Mouse (Mus musculus) liver, embryonic 14.5 days (tissue): ENCODE results near the gene Auts2. TPM values are rescaled to one million over a fixed set of nuclear protein-coding genes. Genes with fewer than 3 reads are reported as not detected.

Experiments used
- ATAC-seq: fragments of 200-750 bp; cut with Nextera tagmentation; 2 replicates; pipeline ENCODE4 v1.8.0; 2017; ENCODE audit warnings: moderate number of reproducible peaks, mild to moderate bottlenecking, moderate library complexity; ENCODE audit not compliant: insufficient read depth
- DNase-seq, 3 experiments: peaks; one replicate each; pipeline ENCODE4 v3.0.0-alpha.2; 2012 to 2013; ENCODE audit warnings: low read depth in 3 of 3, low spot score in 3 of 3
- H3K27ac ChIP-seq: fragments of 300-500 bp; sonication (generic); 2 replicates; pipeline ENCODE4 v1.5.1; 2014; ENCODE audit warnings: moderate library complexity, mild to moderate bottlenecking, control low read depth, inconsistent platforms
- H3K27me3 ChIP-seq: fragments of 300-500 bp; sonication (generic); 2 replicates; pipeline ENCODE4 v1.6.1; 2014; ENCODE audit warnings: mild to moderate bottlenecking, low read length, moderate library complexity; ENCODE audit not compliant: control insufficient read depth, insufficient read depth
- H3K36me3 ChIP-seq: fragments of 300-500 bp; sonication (generic); replicated peaks from 2 replicates; pipeline ENCODE4 v1.6.1; 2014; ENCODE audit warnings: low read depth; ENCODE audit not compliant: control insufficient read depth, insufficient read depth
- H3K4me1 ChIP-seq, 2 experiments: fragments of 200-500 bp in 1 of 2; fragments of 300-500 bp in 1 of 2; sonication (generic) in 1 of 2; replicated peaks; 2 replicates each; pipeline ENCODE4 v1.6.1; 2012 to 2014; ENCODE audit warnings: antibody characterized with exemption in 1 of 2, inconsistent platforms in 1 of 2, low read length in 1 of 2; ENCODE audit not compliant: control insufficient read depth in 2 of 2, insufficient read depth in 2 of 2
- H3K4me2 ChIP-seq: fragments of 300-500 bp; sonication (generic); 2 replicates; pipeline ENCODE4 v1.6.1; 2014; ENCODE audit warnings: low read depth, mild to moderate bottlenecking, control low read depth, moderate library complexity
- H3K4me3 ChIP-seq, 2 experiments: fragments of 200-500 bp in 1 of 2; fragments of 300-500 bp in 1 of 2; sonication (generic) in 1 of 2; 2 replicates each; pipeline ENCODE4 v1.5.1; 2012 to 2014; ENCODE audit warnings: low read depth in 2 of 2, low read length in 2 of 2, mild to moderate bottlenecking in 2 of 2, control low read depth in 1 of 2, inconsistent platforms in 1 of 2, moderate library complexity in 1 of 2; ENCODE audit not compliant: insufficient read depth in 1 of 2
- H3K9ac ChIP-seq: fragments of 300-500 bp; sonication (generic); replicated peaks from 2 replicates; pipeline ENCODE4 v1.6.1; 2014; ENCODE audit warnings: mild to moderate bottlenecking, control low read depth, moderate library complexity
- H3K9me3 ChIP-seq: fragments of 300-500 bp; sonication (generic); 2 replicates; pipeline ENCODE4 v1.6.1; 2016; ENCODE audit warnings: low read length, mixed read lengths; ENCODE audit not compliant: control insufficient read depth
- CTCF ChIP-seq: IDR thresholded peaks from 2 replicates; pipeline ENCODE4 v1.5.1; 2016; ENCODE audit warnings: antibody characterized with exemption, low read depth, control low read depth
- EP300 ChIP-seq: IDR thresholded peaks from 2 replicates; pipeline ENCODE4 v1.6.1; 2016; ENCODE audit warnings: antibody characterized with exemption, low read depth
- WGBS: fragments of 180-500 bp; shearing (Covaris S2); extraction: QIAGEN DNeasy Blood & Tissue Kit; methylation state at CpG from one replicate; pipeline ENCODE4 v1.1.7; 2014; ENCODE audit not compliant: insufficient replicate concordance; 5-methylcytosine and 5-hydroxymethylcytosine counted together
- polyA plus RNA-seq, 2 experiments: library from polyadenylated mRNA; depleted of rRNA in 1 of 2; stranded (reverse) in 1 of 2; unstranded in 1 of 2; fragments of >200 nt; fragmentation: Nextera tagmentation in 1 of 2; extraction: Ambion mirVana in 1 of 2; gene quantifications; 2 replicates each; pipeline versions ENCODE4 v1.2.1 to v1.2.3; 2012 to 2014

Gene Auts2
- polyA plus RNA-seq, 2 experiments, result 0.77 to 1.6 TPM

- DNase-seq (no peak), ATAC-seq (no peak)
- H3K4me3 ChIP-seq, result no peak overlapping the region
- no peaks in the 10 kb centered on the region for H3K27me3 ChIP-seq
- H3K9me3 ChIP-seq, result no peaks in the 10 kb centered on the region
- no peak overlapping the region for H3K4me2 ChIP-seq
- no peaks in the 10 kb centered on the region for H3K4me1 ChIP-seq
- TF ChIP-seq EP300 (no peak), CTCF (no peak)
- no peaks in the 10 kb centered on the region for H3K36me3 ChIP-seq
- H3K27ac ChIP-seq, result no peak overlapping the region
- no peak overlapping the region for H3K9ac ChIP-seq
- WGBS, result 65% methylated on average over 6 of the region's 6 CpGs
Observed at GRCm38 (mm10) chr5:131702840-131703392, 840.2 kb downstream of the Auts2 start.

- 80% methylated on average over 7 of the region's 7 CpGs for WGBS
- no peaks in the 10 kb centered on the region for H3K27me3 ChIP-seq
- H3K9me3 ChIP-seq, result no peaks in the 10 kb centered on the region
- TF ChIP-seq EP300 (no peak), CTCF (no peak)
- no peak overlapping the region for H3K27ac ChIP-seq
- H3K4me1 ChIP-seq, result no peaks in the 10 kb centered on the region
- H3K4me3 ChIP-seq, result no peak overlapping the region
- no peak overlapping the region for H3K9ac ChIP-seq
- no peak overlapping the region for H3K4me2 ChIP-seq
- H3K36me3 ChIP-seq, result no peaks in the 10 kb centered on the region
- ATAC-seq (no peak), DNase-seq (no peak)
Observed at GRCm38 (mm10) chr5:131698900-131699299, 844.2 kb downstream of the Auts2 start.

DNA sequence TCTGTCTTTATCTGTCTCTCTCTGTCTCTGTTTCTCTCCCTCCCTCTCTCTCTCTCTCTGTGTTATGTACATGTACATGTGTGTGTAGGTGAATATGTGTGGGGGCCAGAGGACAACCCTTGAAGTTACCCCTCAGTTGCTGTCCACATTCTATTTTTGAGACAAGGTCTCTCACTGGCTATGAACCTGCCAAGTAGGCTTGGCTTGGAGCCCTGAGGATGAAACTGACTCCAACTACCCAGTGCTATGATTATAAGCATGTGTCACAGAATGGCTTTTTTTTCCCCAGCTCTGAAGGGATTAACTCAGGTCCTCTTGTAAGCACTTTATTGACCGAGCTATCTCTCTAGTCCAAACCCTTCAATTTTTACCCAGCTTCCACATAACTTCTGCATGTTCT lies 852.4 kb downstream of the Auts2 start:
- 50% methylated on average over 1 of the region's 1 CpGs for WGBS

DNA sequence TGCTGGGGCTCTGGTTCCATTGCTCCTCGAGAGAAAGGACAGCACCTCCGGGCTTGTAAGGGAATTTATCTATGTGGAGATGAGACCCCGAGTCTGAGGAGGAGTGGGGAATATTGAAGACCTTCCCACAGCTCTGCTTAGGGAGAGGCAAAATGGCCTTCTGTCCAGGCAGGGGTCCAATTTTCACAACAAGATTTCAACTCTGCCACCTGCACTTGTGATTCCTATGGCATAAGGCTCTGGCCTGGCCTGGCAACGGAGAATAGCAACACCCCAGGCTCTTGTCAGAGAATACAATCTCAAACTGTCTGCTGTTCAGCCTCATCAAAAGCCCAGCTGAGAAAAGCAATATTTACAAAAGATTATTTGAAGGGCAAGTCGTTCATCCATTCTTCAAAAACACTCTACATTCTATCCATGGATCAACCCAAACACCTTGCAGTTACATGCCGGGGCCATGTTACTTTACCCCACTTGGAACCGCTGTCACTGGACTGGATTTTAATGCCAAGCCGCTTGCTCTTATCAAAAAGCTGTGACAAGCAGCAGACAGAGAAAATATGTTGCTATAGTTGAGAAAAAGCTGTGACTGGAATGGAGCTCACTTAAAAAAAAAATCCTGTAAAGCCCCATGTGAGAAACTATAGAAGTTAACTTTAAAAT lies 856.1 kb downstream of the Auts2 start:
- no peak for ATAC-seq
- no peaks in the 10 kb centered on the region for H3K36me3 ChIP-seq
- TF ChIP-seq EP300 (no peak), CTCF (no peak)
- H3K4me1 ChIP-seq, result no peaks in the 10 kb centered on the region
- H3K27ac ChIP-seq, result no peak overlapping the region
- 57% methylated on average over 8 of the region's 8 CpGs for WGBS
- DNase-seq, result no peak
- no peak overlapping the region for H3K4me3 ChIP-seq
- no peaks in the 10 kb centered on the region for H3K27me3 ChIP-seq
- H3K9me3 ChIP-seq, result no peaks in the 10 kb centered on the region
- H3K4me2 ChIP-seq, result no peak overlapping the region
- H3K9ac ChIP-seq, result no peak overlapping the region

More for the DNA sequence above, 852.4 kb downstream of the Auts2 start:
- Histone ChIP-seq H3K36me3 (no peaks in the 10 kb centered on the region), H3K4me1 (no peaks in the 10 kb centered on the region), H3K4me2 (no peak overlapping the region), H3K27me3 (no peaks in the 10 kb centered on the region), H3K4me3 (no peak overlapping the region), H3K27ac (no peak overlapping the region), H3K9ac (no peak overlapping the region), H3K9me3 (no peaks in the 10 kb centered on the region)
- TF ChIP-seq CTCF, result no peak
- TF ChIP-seq EP300, result no peak
- no peak for DNase-seq
- ATAC-seq, result no peak

- Histone ChIP-seq H3K4me2 (no peak overlapping the region), H3K4me3 (no peak overlapping the region), H3K27ac (no peak overlapping the region), H3K27me3 (no peaks in the 10 kb centered on the region), H3K9ac (no peak overlapping the region), H3K9me3 (no peaks in the 10 kb centered on the region), H3K4me1 (no peaks in the 10 kb centered on the region), H3K36me3 (no peaks in the 10 kb centered on the region)
- WGBS, result 63% methylated on average over 12 of the region's 12 CpGs
- no peak for TF ChIP-seq CTCF
- TF ChIP-seq EP300, result no peak
- DNase-seq (no peak), ATAC-seq (no peak)
Observed at GRCm38 (mm10) chr5:131680127-131680845, 862.9 kb downstream of the Auts2 start.
